In the genomic region with DNA sequence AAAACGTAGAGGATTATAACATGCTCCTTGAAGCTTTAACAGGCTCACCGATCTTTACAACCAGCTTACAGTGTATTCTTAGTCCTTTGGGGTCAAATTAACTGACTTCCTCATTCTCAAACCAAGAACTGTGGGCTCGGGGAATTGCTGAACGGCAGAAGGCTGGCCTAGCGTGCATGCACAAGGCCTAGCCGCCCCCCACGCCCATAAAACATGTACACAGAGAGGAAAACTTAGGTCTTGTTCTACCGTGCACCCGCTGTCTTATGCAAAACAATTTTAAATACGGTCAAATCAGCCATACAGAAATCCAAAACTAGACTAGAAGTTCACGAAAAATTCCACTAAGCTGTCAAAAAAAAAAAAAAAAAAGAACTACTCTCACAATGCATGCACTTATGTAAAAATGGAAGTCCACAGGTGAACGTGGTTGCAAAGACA, we compare ENCODE assay signal across 8 mouse cellular contexts. TPM values are rescaled to one million over a fixed set of nuclear protein-coding genes. Genes with fewer than 3 reads are reported as not detected.
DNase-seq lines count a peak whose midpoint lies in the region; ATAC-seq and TF ChIP-seq lines count a peak whose summit lies in the region.

No protein-coding gene starts in this region.

- WGBS in forebrain, embryonic 14.5 days, result 3% methylated on average over 12 of the region's 12 CpGs
- 2% methylated on average over 12 of the region's 12 CpGs for WGBS in intestine, postnatal 0 days

- no peaks in the 10 kb centered on the region for H3K27me3 ChIP-seq in forebrain, embryonic 14.5 days (replicated peaks; ENCODE audit: control insufficient read depth, insufficient read depth, low read length)
- H3K27me3 ChIP-seq in intestine, postnatal 0 days (replicated peaks; ENCODE audit: control insufficient read depth, insufficient read depth, low read length), result no peaks in the 10 kb centered on the region

- DNase-seq in cerebellum, postnatal 14 days, result peak; percentile 31 to 41
- no peak for DNase-seq in cerebellum, adult 9-11 months
- no peak for DNase-seq in forebrain, embryonic 14.5 days (ENCODE audit: low spot score)
- DNase-seq in lung, postnatal 36 days, result peak; percentile 60
- DNase-seq in spleen, postnatal 36 days (ENCODE audit: low spot score in 2 of 2), result peak; percentile 71 to 72
- no peak for DNase-seq in frontal cortex, postnatal 25 days (ENCODE audit: low spot score in 2 of 2)

- H3K9ac ChIP-seq in forebrain, embryonic 14.5 days (ENCODE audit: low read length), result peak overlapping the region; percentile 99
- H3K9ac ChIP-seq in intestine, postnatal 0 days (ENCODE audit: low read depth, low read length), result peak overlapping the region; percentile 100

- no peak for TF ChIP-seq CTCF in intestine, postnatal 0 days (IDR thresholded peaks at IDR 0.05; ENCODE audit: low read depth)

- peak overlapping the region; percentile 99 for H3K27ac ChIP-seq in forebrain, embryonic 14.5 days (ENCODE audit: low read depth, low read length)
- peak overlapping the region; percentile 100 for H3K27ac ChIP-seq in intestine, postnatal 0 days (ENCODE audit: low read depth, low read length)

- H3K4me3 ChIP-seq in forebrain, embryonic 14.5 days (ENCODE audit: low read depth, low read length), result peak overlapping the region; percentile 97
- peak overlapping the region; percentile 100 for H3K4me3 ChIP-seq in intestine, postnatal 0 days (ENCODE audit: low read depth, low read length)

- ATAC-seq in activated CD4-positive, CD25-positive, alpha-beta regulatory T cell, adult 4 months, result peak; percentile 4
- no peak for ATAC-seq in forebrain, embryonic 14.5 days
- ATAC-seq in intestine, postnatal 0 days, result no peak

- no peaks in the 10 kb centered on the region for H3K9me3 ChIP-seq in forebrain, embryonic 14.5 days (replicated peaks; ENCODE audit: control insufficient read depth, low read length)
- no peaks in the 10 kb centered on the region for H3K9me3 ChIP-seq in intestine, postnatal 0 days (ENCODE audit: control insufficient read depth)

- H3K36me3 ChIP-seq in forebrain, embryonic 14.5 days (ENCODE audit: control insufficient read depth, insufficient read depth, low read length), result peaks cover 5% of the 10 kb centered on the region; the same call in 1 of the 2 replicates
- no peaks in the 10 kb centered on the region for H3K36me3 ChIP-seq in intestine, postnatal 0 days (ENCODE audit: control insufficient read depth, insufficient read depth)

- peak overlapping the region; percentile 88 for H3K4me2 ChIP-seq in forebrain, embryonic 14.5 days (ENCODE audit: low read length)
- peak overlapping the region; percentile 72 for H3K4me2 ChIP-seq in intestine, postnatal 0 days (replicated peaks; ENCODE audit: low read depth)

- peaks cover 8% of the 10 kb centered on the region for H3K4me1 ChIP-seq in forebrain, embryonic 14.5 days (ENCODE audit: control insufficient read depth, insufficient read depth, low read length)
- H3K4me1 ChIP-seq in intestine, postnatal 0 days (replicated peaks; ENCODE audit: control insufficient read depth, insufficient read depth, low read length), result no peaks in the 10 kb centered on the region

RNA-seq across cellular contexts. Expression of a gene that starts 2.8 kb away (rescaled TPM):
- polyA plus RNA-seq in activated CD4-positive, CD25-positive, alpha-beta regulatory T cell, adult 4 months (2017; shearing (Covaris generic)), result 100 to 1,000 TPM; 110 to 181 TPM
- polyA plus RNA-seq in forebrain, embryonic 14.5 days (2014; fragmentation: Nextera tagmentation; extraction: Ambion mirVana), result 161 and 166 TPM in 2 replicates
- polyA plus RNA-seq in intestine, postnatal 0 days (2015; fragmentation: Nextera tagmentation; extraction: Ambion mirVana), result 86.8 and 87.2 TPM in 2 replicates

RNA-seq across cellular contexts. Expression of a gene that starts 15.4 kb away (rescaled TPM):
- polyA plus RNA-seq in activated CD4-positive, CD25-positive, alpha-beta regulatory T cell, adult 4 months (2017; shearing (Covaris generic)), result 10 to 100 TPM; 62.4 to 64.0 TPM
- 147 and 155 TPM in 2 replicates for polyA plus RNA-seq in forebrain, embryonic 14.5 days (2014; fragmentation: Nextera tagmentation; extraction: Ambion mirVana)
- 125 and 138 TPM in 2 replicates for polyA plus RNA-seq in intestine, postnatal 0 days (2015; fragmentation: Nextera tagmentation; extraction: Ambion mirVana)

RNA-seq across cellular contexts. Expression of a gene that starts 30.7 kb away (rescaled TPM):
- 10 to 100 TPM; 38.5 to 40.3 TPM for polyA plus RNA-seq in activated CD4-positive, CD25-positive, alpha-beta regulatory T cell, adult 4 months (2017; shearing (Covaris generic))
- polyA plus RNA-seq in forebrain, embryonic 14.5 days (2014; fragmentation: Nextera tagmentation; extraction: Ambion mirVana), result 211 and 216 TPM in 2 replicates
- 62.7 and 69.3 TPM in 2 replicates for polyA plus RNA-seq in intestine, postnatal 0 days (2015; fragmentation: Nextera tagmentation; extraction: Ambion mirVana)

RNA-seq across cellular contexts. Expression of a gene that starts 50.8 kb away (rescaled TPM):
- under 1 TPM in 1 of 2 experiments, not detected in 1; 0.93 TPM for polyA plus RNA-seq in activated CD4-positive, CD25-positive, alpha-beta regulatory T cell, adult 4 months (2017; shearing (Covaris generic))
- 0.33 and 0.82 TPM in 2 replicates for polyA plus RNA-seq in forebrain, embryonic 14.5 days (2014; fragmentation: Nextera tagmentation; extraction: Ambion mirVana)
- 0.18 and 0.51 TPM in 2 replicates for polyA plus RNA-seq in intestine, postnatal 0 days (2015; fragmentation: Nextera tagmentation; extraction: Ambion mirVana)

Comparison
In these comparisons a context has a peak if more than half of its experiments do, and no peak if none do; other contexts are left out.
1. DNase-seq: peak in cerebellum, postnatal 14 days (2 of 2), lung, postnatal 36 days (single experiment) and spleen, postnatal 36 days (2 of 2); none in cerebellum, adult 9-11 months (single experiment), forebrain, embryonic 14.5 days (single experiment) and frontal cortex, postnatal 25 days (0 of 2).